Mouse (Mus musculus) neural tube, embryonic 13.5 days (tissue): Measurements from ENCODE around the gene Mast1. TPM values are rescaled to one million over a fixed set of nuclear protein-coding genes. Genes with fewer than 3 reads are reported as not detected.
"Not testable (repeated sequence)": the region's sequence is repeated elsewhere in the genome, so short reads cannot be mapped to it uniquely, and the experiment has no call there.

ENCODE experiments used
- ATAC-seq: fragments of 200-750 bp; cut with Nextera tagmentation; 2 replicates; pipeline ENCODE4 v1.8.0; 2017; ENCODE audit warnings: low read depth, mild to moderate bottlenecking, moderate TSS enrichment, moderate library complexity
- H3K27ac ChIP-seq: fragments of 300-500 bp; sonication (generic); replicated peaks from 2 replicates; pipeline ENCODE4 v1.5.1; 2015; ENCODE audit warnings: moderate library complexity, mild to moderate bottlenecking, inconsistent platforms
- H3K27me3 ChIP-seq: fragments of 300-500 bp; sonication (generic); 2 replicates; pipeline ENCODE4 v1.6.1; 2015; ENCODE audit warnings: mild to moderate bottlenecking, inconsistent platforms
- H3K36me3 ChIP-seq: fragments of 300-500 bp; sonication (generic); 2 replicates; pipeline ENCODE4 v1.6.1; 2015; ENCODE audit warnings: mild to moderate bottlenecking, inconsistent platforms
- H3K4me1 ChIP-seq: fragments of 300-500 bp; sonication (generic); replicated peaks from 2 replicates; pipeline ENCODE4 v1.6.1; 2015; ENCODE audit warnings: inconsistent platforms
- H3K4me2 ChIP-seq: fragments of 300-500 bp; sonication (generic); 2 replicates; pipeline ENCODE4 v1.6.1; 2015; ENCODE audit warnings: inconsistent platforms, mild to moderate bottlenecking, moderate library complexity
- H3K4me3 ChIP-seq: fragments of 300-500 bp; sonication (generic); 2 replicates; pipeline ENCODE4 v1.5.1; 2015; ENCODE audit warnings: mild to moderate bottlenecking, inconsistent platforms
- H3K9ac ChIP-seq: fragments of 300-500 bp; sonication (generic); 2 replicates; pipeline ENCODE4 v1.6.1; 2015; ENCODE audit warnings: moderate library complexity, mild to moderate bottlenecking, inconsistent platforms
- H3K9me3 ChIP-seq: fragments of 300-500 bp; sonication (generic); 2 replicates; pipeline ENCODE4 v1.6.1; 2016; ENCODE audit warnings: inconsistent platforms
- WGBS: fragments of 180-500 bp; shearing (Covaris S2); methylation state at CpG from one replicate; pipeline ENCODE4 v1.1.7; 2015; 5-methylcytosine and 5-hydroxymethylcytosine counted together
- polyA plus RNA-seq: library from polyadenylated mRNA; unstranded; fragments of >200 nt; fragmentation: Nextera tagmentation; extraction: Ambion mirVana; gene quantifications from 2 replicates; pipeline ENCODE4 v1.2.1, GENCODE M21; 2015

Mast1 gene
- polyA plus RNA-seq, 1 experiment from 2014 or later = 62.7 TPM

GRCm38 (mm10) chr8:84912391-84912790 is 24.8 kb downstream of the Mast1 start:
- Histone ChIP-seq H3K4me2 (peak overlapping the region; percentile 51), H3K4me1 (peaks cover 24% of the 10 kb centered on the region), H3K4me3 (no peak overlapping the region), H3K9ac (no peak overlapping the region), H3K36me3 (peaks cover 71% of the 10 kb centered on the region), H3K27ac (no peak overlapping the region), H3K27me3 (peaks cover 86% of the 10 kb centered on the region), H3K9me3 (no peaks in the 10 kb centered on the region)
- ATAC-seq = no peak
- WGBS = 17% methylated on average over 27 of the region's 27 CpGs

- no peak overlapping the region for H3K4me3 ChIP-seq
- WGBS = 74% methylated on average over 9 of the region's 9 CpGs
- H3K9me3 ChIP-seq = no peaks in the 10 kb centered on the region
- H3K27me3 ChIP-seq = peaks cover 81% of the 10 kb centered on the region
- H3K9ac ChIP-seq = no peak overlapping the region
- no peak overlapping the region for H3K27ac ChIP-seq
- no peak for ATAC-seq
- H3K4me1 ChIP-seq = peaks cover 24% of the 10 kb centered on the region
- no peak overlapping the region for H3K4me2 ChIP-seq
- peaks cover 66% of the 10 kb centered on the region for H3K36me3 ChIP-seq
Measured at GRCm38 (mm10) chr8:84911854-84912253, 25.3 kb downstream of the Mast1 start.

GRCm38 (mm10) chr8:84910551-84910950 is 26.6 kb downstream of the Mast1 start:
- Histone ChIP-seq H3K9me3 (no peaks in the 10 kb centered on the region), H3K4me1 (peaks cover 24% of the 10 kb centered on the region), H3K4me2 (no peak overlapping the region), H3K36me3 (peaks cover 53% of the 10 kb centered on the region), H3K27ac (no peak overlapping the region), H3K27me3 (peaks cover 68% of the 10 kb centered on the region), H3K4me3 (no peak overlapping the region), H3K9ac (no peak overlapping the region)
- ATAC-seq = no peak
- WGBS = 90% methylated on average over 6 of the region's 6 CpGs

- WGBS = 77% methylated on average over 5 of the region's 5 CpGs
- no peak overlapping the region for H3K9ac ChIP-seq
- no peak for ATAC-seq
- H3K4me2 ChIP-seq = 0 out of 2 replicates have a peak overlapping the region, but pooled peaks have one; percentile 55
- peaks cover 47% of the 10 kb centered on the region for H3K36me3 ChIP-seq
- H3K4me3 ChIP-seq = no peak overlapping the region
- peaks cover 24% of the 10 kb centered on the region for H3K4me1 ChIP-seq
- no peak overlapping the region for H3K27ac ChIP-seq
- H3K9me3 ChIP-seq = no peaks in the 10 kb centered on the region
- H3K27me3 ChIP-seq = peaks cover 63% of the 10 kb centered on the region
Measured at GRCm38 (mm10) chr8:84909949-84910348, 27.2 kb downstream of the Mast1 start.

- Histone ChIP-seq H3K4me2 (peak overlapping the region; percentile 55), H3K9me3 (no peaks in the 10 kb centered on the region), H3K4me1 (peaks cover 24% of the 10 kb centered on the region), H3K27me3 (peaks cover 63% of the 10 kb centered on the region), H3K9ac (peak overlapping the region; percentile 64), H3K4me3 (peak overlapping the region; percentile 39), H3K36me3 (peaks cover 40% of the 10 kb centered on the region), H3K27ac (no peak overlapping the region)
- 48% methylated on average over 20 of the region's 20 CpGs for WGBS
- ATAC-seq = no peak; the same call in 1 of the 2 replicates
Measured at GRCm38 (mm10) chr8:84909162-84909767, 27.9 kb downstream of the Mast1 start.

- Histone ChIP-seq H3K9ac (peak within 1 kb of the TSS; percentile 64), H3K4me3 (peak within 1 kb of the TSS; percentile 39), H3K27me3 (peaks cover 58% of the 10 kb centered on the region), H3K9me3 (no peaks in the 10 kb centered on the region), H3K4me2 (peak within 1 kb of the TSS; percentile 55), H3K36me3 (peaks cover 36% of the 10 kb centered on the region), H3K4me1 (peaks cover 25% of the 10 kb centered on the region), H3K27ac (no peak within 1 kb of the TSS)
- ATAC-seq = peak; percentile 81
- WGBS = under 1% methylated on average over 45 of the region's 45 CpGs
Measured at GRCm38 (mm10) chr8:84908421-84909161, 28.6 kb downstream of the Mast1 start, which contains the start of gene Dnase2a. Gene Dnase2a (plus strand): TSS chr8:84908560.

- not testable (repeated sequence) for H3K9me3 ChIP-seq, ATAC-seq, H3K9ac ChIP-seq, H3K27ac ChIP-seq
- H3K4me1 ChIP-seq = peaks cover 25% of the 10 kb centered on the region
- peaks cover 52% of the 10 kb centered on the region for H3K27me3 ChIP-seq
- H3K4me3 ChIP-seq = peak overlapping the region; percentile 39
- peaks cover 33% of the 10 kb centered on the region for H3K36me3 ChIP-seq
- WGBS = 26% methylated on average over 7 of the region's 7 CpGs
- H3K4me2 ChIP-seq = peak overlapping the region; percentile 55
Measured at GRCm38 (mm10) chr8:84907979-84908378, 29.2 kb downstream of the Mast1 start.

- no peaks in the 10 kb centered on the region for H3K9me3 ChIP-seq
- H3K36me3 ChIP-seq = peaks cover 28% of the 10 kb centered on the region
- H3K27ac ChIP-seq = no peak overlapping the region
- H3K4me1 ChIP-seq = peaks cover 25% of the 10 kb centered on the region
- H3K4me3 ChIP-seq = no peak overlapping the region
- peaks cover 50% of the 10 kb centered on the region for H3K27me3 ChIP-seq
- no peak for ATAC-seq
- H3K4me2 ChIP-seq = no peak overlapping the region
- WGBS = 82% methylated on average over 8 of the region's 8 CpGs
- H3K9ac ChIP-seq = no peak overlapping the region
Measured at GRCm38 (mm10) chr8:84907493-84907892, 29.7 kb downstream of the Mast1 start.

- Histone ChIP-seq H3K9ac (no peak overlapping the region), H3K9me3 (no peaks in the 10 kb centered on the region), H3K4me3 (no peak overlapping the region), H3K27me3 (peaks cover 50% of the 10 kb centered on the region), H3K4me2 (no peak overlapping the region), H3K27ac (no peak overlapping the region), H3K36me3 (peaks cover 23% of the 10 kb centered on the region), H3K4me1 (peaks cover 26% of the 10 kb centered on the region)
- no peak for ATAC-seq
- WGBS = 90% methylated on average over 9 of the region's 9 CpGs
Measured at GRCm38 (mm10) chr8:84907037-84907436, 30.1 kb downstream of the Mast1 start.

- ATAC-seq = no peak
- Histone ChIP-seq H3K4me1 (peaks cover 24% of the 10 kb centered on the region), H3K36me3 (no peaks in the 10 kb centered on the region), H3K27ac (no peak overlapping the region), H3K9ac (no peak overlapping the region), H3K27me3 (peaks cover 44% of the 10 kb centered on the region), H3K4me3 (no peak overlapping the region), H3K9me3 (no peaks in the 10 kb centered on the region), H3K4me2 (no peak overlapping the region)
- 91% methylated on average over 7 of the region's 7 CpGs for WGBS
Measured at GRCm38 (mm10) chr8:84904351-84904750, 32.8 kb downstream of the Mast1 start.

- Histone ChIP-seq H3K4me3 (peak overlapping the region; percentile 47), H3K4me1 (peaks cover 14% of the 10 kb centered on the region), H3K9ac (peak overlapping the region; percentile 76), H3K27ac (no peak overlapping the region), H3K4me2 (peak overlapping the region; percentile 88), H3K27me3 (peaks cover 41% of the 10 kb centered on the region), H3K9me3 (no peaks in the 10 kb centered on the region), H3K36me3 (no peaks in the 10 kb centered on the region)
- under 1% methylated on average over 68 of the region's 68 CpGs for WGBS
- ATAC-seq = peak; percentile 83
Measured at GRCm38 (mm10) chr8:84902920-84903661, 34.1 kb downstream of the Mast1 start.
